Mouse (Mus musculus): Measurements from ENCODE around the gene Rcsd1. TPM values are rescaled to one million over a fixed set of nuclear protein-coding genes. Genes with fewer than 3 reads are reported as not detected.

Gene Rcsd1
- polyA plus RNA-seq, 1 experiment from 2014 or later: 14.2 TPM

DNA sequence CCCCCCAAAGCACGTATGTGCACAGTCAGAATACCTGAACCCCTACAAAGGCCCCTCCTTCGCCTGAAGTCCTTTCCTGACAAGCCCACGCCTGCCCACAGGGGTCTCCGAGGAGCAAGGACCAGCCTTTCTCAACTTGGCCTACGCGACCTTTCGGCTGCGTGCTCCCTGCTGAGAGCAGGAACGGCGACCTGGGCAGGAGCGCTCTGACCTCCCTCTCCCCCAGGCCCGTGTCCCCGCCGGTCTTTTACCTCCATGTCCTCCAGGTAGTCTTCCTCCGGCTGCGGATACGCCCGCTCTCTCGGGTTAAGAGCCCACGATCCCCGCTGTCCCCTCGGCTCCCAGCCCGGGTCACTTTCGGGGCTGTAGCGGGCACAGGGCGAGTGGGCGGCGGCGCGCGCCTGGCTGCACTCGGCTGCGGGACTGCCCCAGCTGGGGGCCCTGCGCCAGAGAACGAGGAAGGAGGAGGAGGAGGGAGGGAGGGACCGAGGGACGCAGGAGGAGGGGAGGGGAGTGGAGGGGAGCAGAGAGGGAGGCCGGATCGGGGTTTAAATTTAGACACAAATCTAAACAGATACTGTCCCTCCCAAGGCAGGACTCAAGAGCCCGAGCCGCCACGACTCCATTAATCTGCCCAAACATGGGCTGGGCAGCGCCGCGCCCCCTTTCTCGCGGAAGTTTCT, 1.8 kb downstream of the Rcsd1 start:
- Histone ChIP-seq H3K4me1 (replicated peaks; ENCODE audit: control insufficient read depth, insufficient read depth, low read length) (0 out of 2 replicates have a peak, but pooled peaks cover 4% of the 10 kb centered on the region), H3K27ac (ENCODE audit: low read depth, low read length) (peak overlapping the region; percentile 22; the same call in 1 of the 2 replicates)
- WGBS: 2% methylated on average over 43 of the region's 47 CpGs

DNA sequence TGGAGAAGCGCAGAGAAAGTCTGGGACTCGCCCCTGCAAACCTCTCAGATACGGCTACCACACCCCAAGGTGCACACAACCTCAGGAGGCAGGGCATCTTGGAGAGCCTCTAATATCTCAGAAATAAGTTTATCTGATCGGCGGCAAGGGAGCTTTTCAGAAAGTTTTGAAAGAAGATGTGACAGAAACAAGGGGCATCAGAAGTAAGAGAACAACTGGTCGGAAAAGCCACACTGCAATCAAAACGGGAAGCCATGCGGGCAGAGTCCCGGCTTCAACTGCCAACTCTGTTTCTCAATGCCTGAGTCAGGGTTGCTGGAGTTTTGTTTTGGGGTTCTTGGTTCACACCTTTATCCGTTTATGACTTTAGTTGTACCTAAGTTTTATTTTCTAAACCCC, 2.3 kb downstream of the Rcsd1 start:
- Histone ChIP-seq H3K27me3 (replicated peaks; ENCODE audit: control insufficient read depth, insufficient read depth, low read length) (no peaks in the 10 kb centered on the region), H3K9ac (ENCODE audit: low read depth, low read length) (peak overlapping the region; percentile 52), H3K4me3 (ENCODE audit: low read depth, low read length) (peak overlapping the region; percentile 50), H3K4me1 (replicated peaks; ENCODE audit: control insufficient read depth, insufficient read depth, low read length) (0 out of 2 replicates have a peak, but pooled peaks cover 4% of the 10 kb centered on the region), H3K4me2 (replicated peaks; ENCODE audit: low read depth) (peak overlapping the region; percentile 88), H3K36me3 (ENCODE audit: control insufficient read depth, insufficient read depth) (no peaks in the 10 kb centered on the region), H3K9me3 (ENCODE audit: control insufficient read depth) (no peaks in the 10 kb centered on the region), H3K27ac (ENCODE audit: low read depth, low read length) (no peak overlapping the region)
- no peak for TF ChIP-seq CTCF (IDR thresholded peaks at IDR 0.05; ENCODE audit: low read depth)
- WGBS: 20% methylated on average over 10 of the region's 10 CpGs
- no peak for ATAC-seq

More for the DNA sequence above, 1.8 kb downstream of the Rcsd1 start:
- Histone ChIP-seq H3K9me3 (ENCODE audit: control insufficient read depth) (no peaks in the 10 kb centered on the region), H3K4me2 (replicated peaks; ENCODE audit: low read depth) (peak overlapping the region; percentile 88), H3K4me3 (ENCODE audit: low read depth, low read length) (peak overlapping the region; percentile 50), H3K9ac (ENCODE audit: low read depth, low read length) (peak overlapping the region; percentile 52), H3K27me3 (replicated peaks; ENCODE audit: control insufficient read depth, insufficient read depth, low read length) (no peaks in the 10 kb centered on the region), H3K36me3 (ENCODE audit: control insufficient read depth, insufficient read depth) (no peaks in the 10 kb centered on the region)
- peak; percentile 38; the same call in 1 of the 2 replicates for ATAC-seq
- TF ChIP-seq CTCF (IDR thresholded peaks at IDR 0.05; ENCODE audit: low read depth): peak; percentile 8; the same call in 1 of the 2 replicates

DNA sequence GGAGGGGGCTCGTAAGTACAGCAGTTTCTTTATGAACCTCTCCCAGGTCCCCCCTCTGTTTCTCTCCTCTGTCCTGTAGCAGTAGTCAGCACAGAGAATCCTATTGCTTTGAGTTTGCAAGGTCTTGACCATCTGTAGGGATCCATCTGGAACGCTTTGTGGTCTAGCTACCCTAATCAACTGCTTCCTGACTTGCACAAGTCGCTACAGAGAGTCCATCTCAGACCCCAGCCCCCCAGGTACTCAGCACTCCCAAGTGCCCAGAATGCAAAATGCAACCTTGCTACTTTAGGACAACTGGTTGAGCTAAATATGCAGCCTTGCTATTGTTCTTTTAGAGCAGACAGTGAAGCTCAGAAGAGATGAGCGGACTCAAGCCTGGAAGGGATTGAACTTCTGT, 3.1 kb downstream of the Rcsd1 start:
- Histone ChIP-seq H3K27me3 (replicated peaks; ENCODE audit: control insufficient read depth, insufficient read depth, low read length) (no peaks in the 10 kb centered on the region), H3K4me1 (replicated peaks; ENCODE audit: control insufficient read depth, insufficient read depth, low read length) (0 out of 2 replicates have a peak, but pooled peaks cover 4% of the 10 kb centered on the region), H3K9me3 (ENCODE audit: control insufficient read depth) (no peaks in the 10 kb centered on the region), H3K27ac (ENCODE audit: low read depth, low read length) (no peak overlapping the region), H3K9ac (ENCODE audit: low read depth, low read length) (no peak overlapping the region), H3K4me2 (replicated peaks; ENCODE audit: low read depth) (peak overlapping the region; percentile 88), H3K4me3 (ENCODE audit: low read depth, low read length) (peak overlapping the region; percentile 50), H3K36me3 (ENCODE audit: control insufficient read depth, insufficient read depth) (no peaks in the 10 kb centered on the region)
- ATAC-seq: no peak
- TF ChIP-seq CTCF (IDR thresholded peaks at IDR 0.05; ENCODE audit: low read depth): no peak
- 75% methylated on average over 4 of the region's 4 CpGs for WGBS

DNA sequence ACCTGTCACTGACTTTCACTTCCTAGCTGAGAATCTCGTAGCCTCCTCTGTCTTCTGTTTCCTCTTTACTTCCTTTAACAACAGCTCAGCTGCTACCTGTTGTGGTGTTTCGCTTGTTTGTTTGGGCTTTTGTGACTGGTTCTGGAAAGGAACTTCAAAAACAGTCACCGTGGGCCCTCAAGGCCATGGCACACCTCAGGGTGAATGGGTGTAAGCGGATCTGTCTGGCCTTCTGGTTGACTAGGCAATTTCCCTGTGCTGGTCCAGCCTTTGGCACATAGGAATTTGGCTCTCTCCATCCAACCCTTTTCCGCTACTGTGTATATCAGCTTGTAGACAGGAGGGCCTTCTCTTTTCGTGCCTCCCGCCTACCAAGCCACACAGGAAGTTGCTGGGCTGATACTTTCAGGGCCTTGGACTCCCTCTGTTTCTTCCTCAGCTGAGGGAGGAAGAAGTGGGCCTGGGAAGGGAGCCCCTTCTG, 3.6 kb downstream of the Rcsd1 start:
- TF ChIP-seq CTCF (IDR thresholded peaks at IDR 0.05; ENCODE audit: low read depth): no peak
- Histone ChIP-seq H3K9me3 (ENCODE audit: control insufficient read depth) (no peaks in the 10 kb centered on the region), H3K4me3 (ENCODE audit: low read depth, low read length) (peak overlapping the region; percentile 50; the same call in 1 of the 2 replicates), H3K27ac (ENCODE audit: low read depth, low read length) (no peak overlapping the region), H3K9ac (ENCODE audit: low read depth, low read length) (no peak overlapping the region), H3K36me3 (ENCODE audit: control insufficient read depth, insufficient read depth) (no peaks in the 10 kb centered on the region), H3K4me2 (replicated peaks; ENCODE audit: low read depth) (peak overlapping the region; percentile 88), H3K4me1 (replicated peaks; ENCODE audit: control insufficient read depth, insufficient read depth, low read length) (0 out of 2 replicates have a peak, but pooled peaks cover 4% of the 10 kb centered on the region), H3K27me3 (replicated peaks; ENCODE audit: control insufficient read depth, insufficient read depth, low read length) (no peaks in the 10 kb centered on the region)
- WGBS: 79% methylated on average over 7 of the region's 7 CpGs
- ATAC-seq: no peak

DNA sequence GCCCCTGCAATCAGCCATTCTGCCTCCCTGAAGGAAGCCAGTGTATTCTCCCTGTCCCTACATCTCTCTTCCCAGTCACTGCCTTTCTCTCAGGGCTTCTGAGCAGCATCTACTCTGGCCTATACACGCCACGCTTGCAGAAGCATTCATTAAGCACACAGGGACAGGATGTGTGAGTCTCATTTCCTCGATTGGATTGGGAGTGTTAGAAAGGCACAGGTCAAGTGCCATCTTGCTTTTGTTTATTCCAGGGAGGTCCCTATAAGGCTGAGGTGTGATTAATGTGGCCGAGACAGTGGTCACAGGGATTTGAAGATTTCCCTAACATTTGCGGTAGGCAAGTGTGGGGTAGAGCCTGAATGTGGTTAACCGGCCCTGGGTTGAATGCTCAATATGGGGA, 4.2 kb downstream of the Rcsd1 start:
- ATAC-seq: no peak
- 76% methylated on average over 6 of the region's 6 CpGs for WGBS
- H3K9me3 ChIP-seq (ENCODE audit: control insufficient read depth): no peaks in the 10 kb centered on the region
- peak overlapping the region; percentile 88 for H3K4me2 ChIP-seq (replicated peaks; ENCODE audit: low read depth)
- no peak overlapping the region for H3K27ac ChIP-seq (ENCODE audit: low read depth, low read length)
- H3K9ac ChIP-seq (ENCODE audit: low read depth, low read length): no peak overlapping the region
- 0 out of 2 replicates have a peak, but pooled peaks cover 4% of the 10 kb centered on the region for H3K4me1 ChIP-seq (replicated peaks; ENCODE audit: control insufficient read depth, insufficient read depth, low read length)
- no peak for TF ChIP-seq CTCF (IDR thresholded peaks at IDR 0.05; ENCODE audit: low read depth)
- no peaks in the 10 kb centered on the region for H3K27me3 ChIP-seq (replicated peaks; ENCODE audit: control insufficient read depth, insufficient read depth, low read length)
- no peaks in the 10 kb centered on the region for H3K36me3 ChIP-seq (ENCODE audit: control insufficient read depth, insufficient read depth)
- no peak overlapping the region for H3K4me3 ChIP-seq (ENCODE audit: low read depth, low read length)

DNA sequence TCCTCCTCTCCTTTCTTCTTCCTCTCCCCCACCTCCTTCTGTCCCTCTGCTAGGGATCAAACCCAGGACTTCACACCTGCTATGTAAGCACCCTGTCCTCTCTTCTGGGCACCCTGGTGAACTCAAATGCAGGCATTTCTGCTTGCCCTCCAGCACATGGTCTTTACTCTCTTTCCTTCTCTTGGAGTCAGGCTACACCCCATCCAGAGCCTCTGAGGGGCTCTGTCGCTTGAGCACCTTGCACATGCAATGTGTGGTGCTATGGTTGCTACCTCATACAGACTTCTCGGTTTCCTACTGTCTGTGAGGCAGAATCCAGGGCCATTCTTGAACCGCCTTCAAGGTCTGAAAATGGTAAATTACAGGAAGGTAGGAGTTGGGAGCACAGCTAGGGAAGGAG, 4.7 kb downstream of the Rcsd1 start:
- no peak overlapping the region for H3K4me3 ChIP-seq (ENCODE audit: low read depth, low read length)
- no peak overlapping the region for H3K9ac ChIP-seq (ENCODE audit: low read depth, low read length)
- H3K4me2 ChIP-seq (replicated peaks; ENCODE audit: low read depth): peak overlapping the region; percentile 88; the same call in 1 of the 2 replicates
- TF ChIP-seq CTCF (IDR thresholded peaks at IDR 0.05; ENCODE audit: low read depth): no peak
- H3K4me1 ChIP-seq (replicated peaks; ENCODE audit: control insufficient read depth, insufficient read depth, low read length): 0 out of 2 replicates have a peak, but pooled peaks cover 4% of the 10 kb centered on the region
- WGBS: 80% methylated on average over 3 of the region's 3 CpGs
- no peaks in the 10 kb centered on the region for H3K9me3 ChIP-seq (ENCODE audit: control insufficient read depth)
- no peaks in the 10 kb centered on the region for H3K27me3 ChIP-seq (replicated peaks; ENCODE audit: control insufficient read depth, insufficient read depth, low read length)
- H3K27ac ChIP-seq (ENCODE audit: low read depth, low read length): no peak overlapping the region
- ATAC-seq: no peak
- no peaks in the 10 kb centered on the region for H3K36me3 ChIP-seq (ENCODE audit: control insufficient read depth, insufficient read depth)

Measured in intestine, postnatal 0 days (tissue).